Mouse (Mus musculus) liver, embryonic 13.5 days (tissue): ENCODE measurements around the gene Tbx4. TPM values are rescaled to one million over a fixed set of nuclear protein-coding genes. Genes with fewer than 3 reads are reported as not detected.

ENCODE experiments used
- ATAC-seq: fragments of 200-750 bp; cut with Nextera tagmentation; 2 replicates; pipeline ENCODE4 v1.8.0; 2017; ENCODE audit warnings: low read depth, mild to moderate bottlenecking, moderate number of reproducible peaks, moderate library complexity
- DNase-seq: peaks from one replicate; pipeline ENCODE4 v3.0.0; 2022
- H3K27ac ChIP-seq: fragments of 300-500 bp; sonication (generic); 2 replicates; pipeline ENCODE4 v1.5.1; 2015; ENCODE audit warnings: moderate library complexity, mild to moderate bottlenecking, inconsistent platforms
- H3K27me3 ChIP-seq: fragments of 300-500 bp; sonication (generic); 2 replicates; pipeline ENCODE4 v1.6.1; 2015; ENCODE audit warnings: mild to moderate bottlenecking, inconsistent platforms
- H3K36me3 ChIP-seq: fragments of 300-500 bp; sonication (generic); 2 replicates; pipeline ENCODE4 v1.6.1; 2015; ENCODE audit warnings: mild to moderate bottlenecking, inconsistent platforms
- H3K4me1 ChIP-seq: fragments of 300-500 bp; sonication (generic); replicated peaks from 2 replicates; pipeline ENCODE4 v1.6.1; 2015; ENCODE audit warnings: inconsistent platforms
- H3K4me2 ChIP-seq: fragments of 300-500 bp; sonication (generic); 2 replicates; pipeline ENCODE4 v1.6.1; 2015; ENCODE audit warnings: inconsistent platforms, mild to moderate bottlenecking, moderate library complexity
- H3K4me3 ChIP-seq: fragments of 300-500 bp; sonication (generic); replicated peaks from 2 replicates; pipeline ENCODE4 v1.5.1; 2015; ENCODE audit warnings: mild to moderate bottlenecking, inconsistent platforms
- H3K9ac ChIP-seq: fragments of 300-500 bp; sonication (generic); 2 replicates; pipeline ENCODE4 v1.6.1; 2015; ENCODE audit warnings: mild to moderate bottlenecking, inconsistent platforms
- H3K9me3 ChIP-seq: fragments of 300-500 bp; sonication (generic); replicated peaks from 2 replicates; pipeline ENCODE4 v1.6.1; 2016; ENCODE audit warnings: inconsistent platforms
- WGBS: fragments of 180-500 bp; shearing (Covaris S2); methylation state at CpG from one replicate; pipeline ENCODE4 v1.1.7; 2015; ENCODE audit not compliant: insufficient replicate concordance; 5-methylcytosine and 5-hydroxymethylcytosine counted together
- polyA plus RNA-seq: library from polyadenylated mRNA; unstranded; fragments of >200 nt; fragmentation: Nextera tagmentation; extraction: Ambion mirVana; gene quantifications from 2 replicates; pipeline ENCODE4 v1.2.1, GENCODE M21; 2015

Tbx4 gene
- polyA plus RNA-seq, 1 experiment from 2014 or later = 0.06 TPM

GRCm38 (mm10) chr11:85841980-85842379, 44.2 kb upstream of the Tbx4 start:
- DNase-seq (no peak), ATAC-seq (peak; percentile 29)
- Histone ChIP-seq H3K27me3 (peaks cover 100% of the 10 kb centered on the region), H3K9ac (no peak overlapping the region), H3K4me1 (peaks cover 39% of the 10 kb centered on the region), H3K27ac (no peak overlapping the region), H3K9me3 (no peaks in the 10 kb centered on the region), H3K4me3 (peak overlapping the region; percentile 41), H3K36me3 (no peaks in the 10 kb centered on the region), H3K4me2 (peak overlapping the region; percentile 77)
- WGBS = under 1% methylated on average over 32 of the region's 32 CpGs

DNA sequence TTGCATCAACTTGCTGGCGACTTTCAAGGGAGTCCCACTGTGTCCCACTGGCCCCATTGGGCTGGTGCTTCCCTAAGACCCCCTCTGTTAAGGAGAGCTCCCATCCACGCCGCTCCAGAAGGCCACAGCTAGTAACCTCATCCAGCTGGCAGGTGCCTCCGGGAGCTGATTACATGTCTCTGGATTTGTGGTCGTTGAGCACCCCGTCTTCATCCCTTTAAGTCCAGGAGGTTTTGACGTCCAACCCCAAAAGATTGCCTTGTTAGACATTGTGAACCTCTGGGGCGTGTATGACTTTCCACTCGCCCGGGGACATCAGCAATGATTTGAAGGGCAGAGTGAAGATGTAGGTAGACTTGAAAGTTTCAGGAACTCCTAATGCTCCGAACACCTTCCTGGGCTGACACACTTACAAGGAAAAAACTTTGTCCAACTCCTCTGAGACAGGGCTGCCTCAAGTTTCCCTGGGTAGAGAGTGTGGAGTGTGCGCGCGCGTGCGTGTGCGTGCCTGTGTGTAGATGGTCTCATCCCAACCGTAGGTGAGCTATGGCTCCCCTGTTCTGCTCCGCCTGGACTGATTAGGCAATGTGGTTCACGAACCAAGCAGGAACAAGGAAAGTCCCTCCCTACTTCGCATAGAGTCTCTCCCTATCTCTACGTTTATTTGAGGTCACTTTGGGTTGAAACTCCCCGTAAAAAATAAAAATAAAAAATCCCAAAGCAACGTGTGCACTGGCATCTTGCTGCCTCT, 43.5 kb upstream of the Tbx4 start:
- Histone ChIP-seq H3K27me3 (peaks cover 99% of the 10 kb centered on the region), H3K27ac (no peak overlapping the region), H3K9me3 (no peaks in the 10 kb centered on the region), H3K4me2 (peak overlapping the region; percentile 77), H3K36me3 (no peaks in the 10 kb centered on the region), H3K4me1 (peaks cover 37% of the 10 kb centered on the region), H3K9ac (no peak overlapping the region), H3K4me3 (peak overlapping the region; percentile 56)
- WGBS = 5% methylated on average over 24 of the region's 24 CpGs
- ATAC-seq (no peak), DNase-seq (no peak)

GRCm38 (mm10) chr11:85843347-85843692, 42.9 kb upstream of the Tbx4 start:
- no peaks in the 10 kb centered on the region for H3K36me3 ChIP-seq
- H3K4me3 ChIP-seq = peak overlapping the region; percentile 56
- under 1% methylated on average over 18 of the region's 18 CpGs for WGBS
- peaks cover 34% of the 10 kb centered on the region for H3K4me1 ChIP-seq
- peak overlapping the region; percentile 77 for H3K4me2 ChIP-seq
- peak overlapping the region; percentile 43; the same call in 1 of the 2 replicates for H3K9ac ChIP-seq
- H3K27ac ChIP-seq = no peak overlapping the region
- no peaks in the 10 kb centered on the region for H3K9me3 ChIP-seq
- peak; percentile 39; the same call in 1 of the 2 replicates for ATAC-seq
- H3K27me3 ChIP-seq = peaks cover 96% of the 10 kb centered on the region
- peak; percentile 48 for DNase-seq

- peaks cover 93% of the 10 kb centered on the region for H3K27me3 ChIP-seq
- no peaks in the 10 kb centered on the region for H3K9me3 ChIP-seq
- DNase-seq (peak; percentile 62), ATAC-seq (peak; percentile 52)
- H3K27ac ChIP-seq = no peak overlapping the region
- peak overlapping the region; percentile 77 for H3K4me2 ChIP-seq
- H3K4me3 ChIP-seq = peak overlapping the region; percentile 56
- WGBS = under 1% methylated on average over 54 of the region's 54 CpGs
- H3K4me1 ChIP-seq = peaks cover 34% of the 10 kb centered on the region
- H3K36me3 ChIP-seq = no peaks in the 10 kb centered on the region
- peak overlapping the region; percentile 43; the same call in 1 of the 2 replicates for H3K9ac ChIP-seq
Measured at GRCm38 (mm10) chr11:85844144-85844965, 41.9 kb upstream of the Tbx4 start.

GRCm38 (mm10) chr11:85844971-85845370, 41.3 kb upstream of the Tbx4 start:
- Histone ChIP-seq H3K27me3 (peaks cover 91% of the 10 kb centered on the region), H3K36me3 (no peaks in the 10 kb centered on the region), H3K4me1 (peaks cover 34% of the 10 kb centered on the region), H3K27ac (no peak overlapping the region), H3K9me3 (no peaks in the 10 kb centered on the region), H3K4me3 (no peak overlapping the region), H3K4me2 (peak overlapping the region; percentile 77), H3K9ac (no peak overlapping the region)
- 33% methylated on average over 5 of the region's 5 CpGs for WGBS
- no peak for ATAC-seq
- DNase-seq = no peak

DNA sequence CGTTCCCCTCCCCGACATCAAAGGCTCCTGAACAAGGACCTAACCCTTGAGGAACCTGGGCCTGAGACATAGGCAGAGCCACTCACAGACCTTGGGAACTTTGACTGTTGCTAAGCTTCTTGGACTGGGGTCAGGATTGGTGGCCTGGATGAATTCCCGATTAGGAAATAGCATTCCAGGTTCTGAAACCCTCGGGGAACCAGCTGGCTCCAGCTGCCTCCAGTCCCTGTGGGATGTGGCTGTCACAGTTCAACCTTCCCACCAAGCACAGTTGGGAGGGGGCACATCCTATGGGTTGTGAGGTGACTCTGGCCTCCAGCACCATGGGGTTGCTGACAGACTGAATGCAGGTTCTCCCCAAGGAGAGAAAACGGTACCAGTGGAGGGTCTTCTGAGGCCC, 40.3 kb upstream of the Tbx4 start:
- Histone ChIP-seq H3K4me1 (peaks cover 29% of the 10 kb centered on the region), H3K36me3 (no peaks in the 10 kb centered on the region), H3K27ac (no peak overlapping the region), H3K4me3 (no peak overlapping the region), H3K27me3 (peaks cover 85% of the 10 kb centered on the region), H3K9ac (no peak overlapping the region), H3K4me2 (no peak overlapping the region), H3K9me3 (no peaks in the 10 kb centered on the region)
- ATAC-seq (no peak), DNase-seq (no peak)
- WGBS = 39% methylated on average over 5 of the region's 5 CpGs

DNA sequence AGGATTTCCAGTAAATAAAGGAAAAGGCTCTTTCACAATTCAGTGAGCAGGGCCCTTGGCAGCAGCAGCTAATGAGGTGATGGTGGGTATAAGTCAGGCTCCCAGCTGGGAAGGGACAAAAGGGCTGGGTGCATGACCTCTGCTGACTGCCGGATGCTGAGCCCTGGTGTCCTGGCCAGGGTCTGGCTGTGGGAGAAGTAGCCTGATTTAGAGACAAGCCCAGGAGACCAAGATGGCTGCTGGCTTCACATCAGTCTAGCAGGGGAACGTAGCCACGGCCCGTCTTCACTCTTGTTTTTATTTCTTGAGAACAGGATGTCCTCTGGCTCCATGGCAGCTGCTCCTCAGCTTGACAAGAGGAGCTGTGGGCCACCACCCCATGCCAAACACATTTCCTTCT, 39.7 kb upstream of the Tbx4 start:
- Histone ChIP-seq H3K4me2 (no peak overlapping the region), H3K4me3 (no peak overlapping the region), H3K9ac (no peak overlapping the region), H3K4me1 (peaks cover 29% of the 10 kb centered on the region), H3K9me3 (no peaks in the 10 kb centered on the region), H3K27me3 (peaks cover 79% of the 10 kb centered on the region), H3K27ac (no peak overlapping the region), H3K36me3 (no peaks in the 10 kb centered on the region)
- no peak for ATAC-seq
- WGBS = 55% methylated on average over 4 of the region's 4 CpGs
- no peak for DNase-seq

- H3K27ac ChIP-seq = no peak overlapping the region
- H3K36me3 ChIP-seq = no peaks in the 10 kb centered on the region
- ATAC-seq = peak; percentile 63
- peak; percentile 43 for DNase-seq
- no peak overlapping the region for H3K9ac ChIP-seq
- H3K4me2 ChIP-seq = peak overlapping the region; percentile 45
- no peaks in the 10 kb centered on the region for H3K9me3 ChIP-seq
- 0 out of 2 replicates have a peak overlapping the region, but pooled peaks have one; percentile 14 for H3K4me3 ChIP-seq
- peaks cover 54% of the 10 kb centered on the region for H3K27me3 ChIP-seq
- 7% methylated on average over 21 of the region's 21 CpGs for WGBS
- H3K4me1 ChIP-seq = peaks cover 6% of the 10 kb centered on the region
Measured at GRCm38 (mm10) chr11:85849037-85849436, 37.2 kb upstream of the Tbx4 start.

- H3K27me3 ChIP-seq = peaks cover 42% of the 10 kb centered on the region
- no peaks in the 10 kb centered on the region for H3K9me3 ChIP-seq
- ATAC-seq (no peak), DNase-seq (no peak)
- no peaks in the 10 kb centered on the region for H3K36me3 ChIP-seq
- H3K4me1 ChIP-seq = no peaks in the 10 kb centered on the region
- H3K27ac ChIP-seq = no peak within 1 kb of the TSS
- H3K4me2 ChIP-seq = no peak within 1 kb of the TSS
- no peak within 1 kb of the TSS for H3K9ac ChIP-seq
- no peak within 1 kb of the TSS for H3K4me3 ChIP-seq
- WGBS = 61% methylated on average over 6 of the region's 6 CpGs
Measured at GRCm38 (mm10) chr11:85850233-85850632, 36.0 kb upstream of the Tbx4 start, which contains the start of gene Gm11444. TSS of gene Gm11444 (minus strand) at chr11:85850333.

- Histone ChIP-seq H3K9me3 (no peaks in the 10 kb centered on the region), H3K9ac (no peak overlapping the region), H3K4me3 (no peak overlapping the region), H3K4me2 (no peak overlapping the region), H3K27me3 (peaks cover 36% of the 10 kb centered on the region), H3K36me3 (no peaks in the 10 kb centered on the region), H3K4me1 (no peaks in the 10 kb centered on the region), H3K27ac (no peak overlapping the region)
- 37% methylated on average over 6 of the region's 6 CpGs for WGBS
- ATAC-seq (no peak), DNase-seq (no peak)
Measured at GRCm38 (mm10) chr11:85850758-85851157, 35.5 kb upstream of the Tbx4 start.

DNA sequence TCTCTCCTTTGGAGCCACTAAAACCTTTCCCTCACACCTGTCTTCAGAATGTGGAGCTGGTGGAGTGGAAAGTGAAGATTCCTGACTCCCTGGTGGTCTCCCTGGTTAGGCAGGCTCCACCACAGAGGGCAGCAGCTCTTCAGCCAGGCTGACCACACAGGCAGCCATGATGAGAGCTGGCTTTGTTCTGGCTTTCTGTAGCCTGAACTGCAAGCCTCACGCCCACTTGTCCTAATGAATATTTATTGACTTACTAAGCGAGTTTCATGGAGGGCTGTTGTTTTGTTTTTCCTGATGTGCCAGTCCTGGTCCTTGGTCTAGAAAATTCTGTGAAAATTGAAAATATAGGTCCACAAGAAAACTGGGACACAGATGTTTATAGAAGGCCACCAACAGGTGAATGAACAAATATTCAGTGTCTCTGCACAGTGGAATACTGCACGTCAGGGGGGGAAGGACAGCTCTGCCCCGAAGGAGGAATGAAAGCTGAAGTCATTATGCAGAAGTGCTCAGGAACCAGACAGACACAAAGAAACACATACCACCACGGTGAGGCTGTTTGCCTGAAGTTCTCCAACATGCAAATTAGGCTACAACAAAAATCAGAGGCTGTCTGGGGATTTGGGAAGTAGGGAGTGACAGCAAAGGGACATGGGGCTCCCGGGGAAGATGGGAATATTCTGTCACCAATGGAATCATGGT, 28.1 kb upstream of the Tbx4 start:
- ATAC-seq = no peak
- DNase-seq = no peak
- WGBS = 31% methylated on average over 6 of the region's 6 CpGs

More for the DNA sequence above, 28.1 kb upstream of the Tbx4 start:
- no peak overlapping the region for H3K27ac ChIP-seq
- no peak overlapping the region for H3K4me3 ChIP-seq
- H3K4me1 ChIP-seq = no peaks in the 10 kb centered on the region
- H3K9ac ChIP-seq = no peak overlapping the region
- no peaks in the 10 kb centered on the region for H3K36me3 ChIP-seq
- 0 out of 2 replicates have a peak, but pooled peaks cover 2% of the 10 kb centered on the region for H3K27me3 ChIP-seq
- no peaks in the 10 kb centered on the region for H3K9me3 ChIP-seq
- no peak overlapping the region for H3K4me2 ChIP-seq
